Mouse (Mus musculus): ENCODE measurements at regions not wholly inside any gene's neighbourhood (a gene's known extent, or its start where the extent isn't known, plus 50 kb on each side); places are given as distances from the start of the nearest gene placed in this dataset.

DNA sequence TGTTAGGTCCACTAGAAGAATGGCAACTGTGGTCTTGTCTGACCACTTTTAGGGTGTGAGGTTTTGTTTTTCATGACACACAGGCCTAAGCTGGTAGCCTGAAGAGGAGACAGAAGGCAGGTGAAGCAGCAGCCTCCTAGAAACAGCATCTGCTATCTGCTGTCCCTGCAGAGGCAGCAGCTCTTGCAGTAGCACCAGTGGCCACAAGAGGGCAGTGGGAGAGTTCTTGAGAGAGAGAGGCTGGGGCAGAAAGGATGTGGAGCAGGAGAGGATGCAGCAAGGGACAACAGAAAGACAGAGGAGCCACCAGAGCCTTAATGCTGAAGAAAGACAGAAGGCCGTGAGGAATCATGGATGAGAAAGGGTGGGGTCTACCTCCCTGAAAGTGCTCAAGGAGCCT lies 88.1 kb upstream of the Usp51 start:
- DNase-seq: peak; percentile 60

DNA sequence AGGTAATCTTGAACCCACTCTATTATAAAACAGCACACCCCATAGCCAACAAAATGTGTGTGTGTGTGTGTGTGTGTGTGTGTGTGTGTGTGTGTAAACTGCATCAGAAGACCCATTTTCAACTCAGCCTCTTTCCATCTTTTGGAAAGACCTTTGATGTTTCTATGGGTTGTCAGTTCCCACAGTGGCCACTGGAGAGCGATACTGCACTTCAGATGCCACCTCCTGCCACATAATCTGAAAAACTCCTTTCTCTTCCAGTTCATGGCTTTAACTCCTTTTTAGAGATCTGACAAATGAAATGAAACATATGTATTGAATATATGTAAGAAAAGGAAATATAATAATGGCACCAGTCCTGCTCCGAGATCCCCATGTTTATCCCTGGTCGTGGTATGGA lies 79.3 kb upstream of the Usp51 start:
- peak; percentile 5 for DNase-seq

DNA sequence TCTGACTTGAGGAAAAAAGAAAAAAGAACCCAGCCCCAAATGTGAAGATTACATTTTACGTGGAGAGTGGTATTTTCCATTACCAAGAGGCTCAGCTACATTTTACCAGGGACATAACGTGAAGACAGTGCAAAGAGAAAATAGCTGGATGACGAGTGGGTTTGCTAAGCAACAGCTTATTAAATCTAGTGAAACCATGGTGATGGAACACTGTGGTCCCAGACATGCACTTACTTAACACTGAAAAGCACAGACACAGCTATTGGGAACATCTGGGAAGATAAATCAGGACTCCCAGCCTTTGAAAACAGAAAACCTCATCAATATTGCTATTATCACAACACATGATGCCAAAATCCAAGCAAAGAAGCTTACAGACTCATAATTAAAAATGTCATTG lies 60.1 kb upstream of the Usp51 start:
- no peak for DNase-seq

Measured in kidney, adult 9 months (tissue).